Mouse (Mus musculus) myocyte (in vitro differentiated cells): Measurements from ENCODE around the gene Atp13a5. TPM values are rescaled to one million over a fixed set of nuclear protein-coding genes. Genes with fewer than 3 reads are reported as not detected.

Experiments used
- H3K27me3 ChIP-seq: one replicate; pipeline ENCODE4 v1.6.1; 2011; ENCODE audit not compliant: control insufficient read depth, insufficient read depth, insufficient read length
- H3K36me3 ChIP-seq: one replicate; pipeline ENCODE4 v1.6.1; 2011; ENCODE audit not compliant: control insufficient read depth, insufficient read depth
- H3K4me2 ChIP-seq: one replicate; pipeline ENCODE4 v1.6.1; 2011; ENCODE audit warnings: low read depth, control low read depth
- H3K4me3 ChIP-seq: one replicate; pipeline ENCODE4 v1.5.1; 2011; ENCODE audit warnings: mild to moderate bottlenecking, control low read depth, moderate library complexity
- H3K79me2 ChIP-seq: one replicate; pipeline ENCODE4 v1.6.1; 2011; ENCODE audit not compliant: control insufficient read depth, insufficient read depth
- H3ac ChIP-seq: one replicate; pipeline ENCODE4 v1.6.1; 2011; ENCODE audit not compliant: control insufficient read depth, insufficient read length
- CEBPB ChIP-seq: IDR thresholded peaks from 2 replicates; pipeline ENCODE4 v1.6.1; 2011; ENCODE audit warnings: mild to moderate bottlenecking, moderate library complexity; ENCODE audit not compliant: poor library complexity, insufficient read depth, severe bottlenecking
- E2F4 ChIP-seq: IDR thresholded peaks from one replicate; pipeline ENCODE4 v1.6.1; 2011; ENCODE audit warnings: mild to moderate bottlenecking, control low read depth, moderate library complexity; ENCODE audit not compliant: insufficient read depth
- MAX ChIP-seq: IDR thresholded peaks from one replicate; pipeline ENCODE4 v1.6.1; 2011; ENCODE audit warnings: low read depth, mild to moderate bottlenecking, control low read depth
- MYOD1 ChIP-seq, 3 experiments: IDR thresholded peaks; one replicate each; pipeline ENCODE4 v1.6.1; 2011; ENCODE audit warnings: control low read depth in 2 of 3, low read depth in 2 of 3, mild to moderate bottlenecking in 2 of 3, moderate library complexity in 1 of 3; ENCODE audit not compliant: insufficient read length in 2 of 3, control insufficient read depth in 1 of 3
- MYOG ChIP-seq, 3 experiments: IDR thresholded peaks; one replicate each; pipeline ENCODE4 v1.6.1; 2011; ENCODE audit warnings: control low read depth in 2 of 3, low read depth in 2 of 3, mild to moderate bottlenecking in 2 of 3; ENCODE audit not compliant: insufficient read length in 2 of 3, control insufficient read depth in 1 of 3, insufficient read depth in 1 of 3
- POLR2A ChIP-seq: IDR thresholded peaks from one replicate; pipeline ENCODE4 v1.6.1; 2011; ENCODE audit warnings: low read depth, mild to moderate bottlenecking, control low read depth, moderate library complexity; ENCODE audit not compliant: insufficient read length
- POLR2AphosphoS2 ChIP-seq: IDR thresholded peaks from one replicate; pipeline ENCODE4 v1.6.1; 2011; ENCODE audit warnings: low read depth, control low read depth; ENCODE audit not compliant: insufficient read length
- REST ChIP-seq: IDR thresholded peaks from one replicate; pipeline ENCODE4 v1.6.1; 2011; ENCODE audit warnings: mild to moderate bottlenecking, control low read depth, moderate library complexity; ENCODE audit not compliant: insufficient read depth, insufficient read length
- SRF ChIP-seq: IDR thresholded peaks from one replicate; pipeline ENCODE4 v1.6.1; 2011; ENCODE audit warnings: low read depth; ENCODE audit not compliant: control insufficient read depth, insufficient read length
- TCF12 ChIP-seq: IDR thresholded peaks from one replicate; pipeline ENCODE4 v1.6.1; 2011; ENCODE audit warnings: mild to moderate bottlenecking, control low read depth; ENCODE audit not compliant: poor library complexity, insufficient read depth, severe bottlenecking
- TCF3 ChIP-seq: IDR thresholded peaks from one replicate; pipeline ENCODE4 v1.6.1; 2011; ENCODE audit warnings: low read depth, control low read depth; ENCODE audit not compliant: insufficient read length
- USF1 ChIP-seq: IDR thresholded peaks from one replicate; pipeline ENCODE4 v1.6.1; 2011; ENCODE audit warnings: low read depth, mild to moderate bottlenecking, control low read depth, moderate library complexity
- polyA plus RNA-seq: library from polyadenylated mRNA; unstranded; fragments of >200 nt; fragmentation: generic; extraction: Trizol; gene quantifications from one replicate; pipeline ENCODE4 v1.2.1, GENCODE M21; 2012; ENCODE audit warnings: missing spikeins

Gene Atp13a5
- polyA plus RNA-seq, 1 experiment: 0.18 TPM

DNA sequence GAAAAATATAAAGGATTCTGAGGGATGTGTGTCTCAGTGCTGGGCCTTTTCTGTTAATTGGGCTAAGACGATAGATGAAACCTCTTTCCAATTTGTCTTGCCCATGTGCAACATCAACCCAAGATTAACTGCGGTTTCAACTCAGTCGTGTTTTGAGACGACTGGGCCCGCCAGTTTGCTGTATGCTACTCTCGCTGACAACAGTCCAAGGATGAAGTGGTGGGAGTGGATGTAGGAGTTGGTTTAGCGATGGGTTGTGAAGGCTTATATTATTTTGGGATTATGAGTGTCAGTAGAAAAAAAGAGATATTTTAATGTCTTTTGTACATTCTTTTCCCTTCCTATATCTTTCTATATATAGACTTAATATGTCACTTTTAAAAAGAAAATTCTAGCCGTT, 3.9 kb downstream of the Atp13a5 start:
- Histone ChIP-seq H3K36me3 (no peaks in the 10 kb centered on the region), H3K79me2 (no peaks in the 10 kb centered on the region), H3K4me2 (no peak overlapping the region), H3K27me3 (no peaks in the 10 kb centered on the region), H3K4me3 (no peak overlapping the region), H3ac (no peak overlapping the region)
- TF ChIP-seq E2F4 (no peak), POLR2AphosphoS2 (no peak), USF1 (no peak), REST (no peak), POLR2A (no peak)

DNA sequence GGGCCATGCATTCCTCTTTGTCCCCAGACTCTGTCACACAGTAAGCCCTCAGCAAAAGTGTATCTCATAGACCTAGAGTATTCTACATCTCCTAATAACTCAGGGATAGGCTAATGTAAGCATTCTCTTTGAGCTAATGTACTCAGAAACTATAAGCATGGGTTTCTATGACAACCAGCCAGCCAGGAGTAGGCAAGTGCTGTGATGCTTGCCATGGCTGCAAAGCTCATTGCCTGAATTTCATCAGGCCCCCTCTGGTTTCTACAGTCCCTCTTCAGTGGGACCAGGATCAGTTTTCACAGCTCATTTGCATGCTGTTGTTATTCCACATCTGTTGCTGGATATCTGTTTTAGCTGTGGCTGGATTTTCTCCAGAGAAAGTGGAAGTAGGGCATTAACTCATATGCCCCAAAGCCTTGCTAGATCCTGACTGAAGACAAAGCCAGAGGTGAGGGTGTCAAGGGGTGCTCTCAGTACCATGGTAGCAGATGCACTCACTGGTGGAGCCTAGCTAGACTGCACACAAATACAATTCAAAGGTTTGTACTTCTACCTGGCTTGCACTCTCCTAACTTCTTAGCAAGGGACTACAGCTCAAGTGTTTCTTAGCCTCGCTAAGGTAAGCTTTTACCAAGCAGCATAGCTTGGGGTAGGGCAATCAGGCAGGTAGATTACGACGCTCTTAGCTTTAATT, 47.0 kb downstream of the Atp13a5 start:
- TF ChIP-seq TCF12 (no peak), REST (no peak), E2F4 (no peak), POLR2AphosphoS2 (no peak), CEBPB (no peak), MAX (no peak), SRF (no peak), TCF3 (no peak), USF1 (no peak), POLR2A (no peak), MYOD1 (IDR thresholded peaks at IDR 0.05; ENCODE audit: control insufficient read depth in 1 of 3, insufficient read length in 2 of 3, low read depth in 2 of 3) (no peak), MYOG (IDR thresholded peaks at IDR 0.05; ENCODE audit: control insufficient read depth in 1 of 3, insufficient read depth in 1 of 3, insufficient read length in 2 of 3, low read depth in 2 of 3) (no peak)
- no peaks in the 10 kb centered on the region for H3K79me2 ChIP-seq
- H3K27me3 ChIP-seq: no peaks in the 10 kb centered on the region
- H3K36me3 ChIP-seq: no peaks in the 10 kb centered on the region
- H3ac ChIP-seq: no peak overlapping the region
- no peak overlapping the region for H3K4me3 ChIP-seq
- H3K4me2 ChIP-seq: no peak overlapping the region

- Histone ChIP-seq H3K4me3 (no peak overlapping the region), H3K79me2 (no peaks in the 10 kb centered on the region), H3K27me3 (no peaks in the 10 kb centered on the region), H3K4me2 (no peak overlapping the region), H3K36me3 (no peaks in the 10 kb centered on the region), H3ac (no peak overlapping the region)
- no peak for TF ChIP-seq POLR2A
- TF ChIP-seq MAX: no peak
- no peak for TF ChIP-seq E2F4
- TF ChIP-seq POLR2AphosphoS2: no peak
- TF ChIP-seq MYOD1 (IDR thresholded peaks at IDR 0.05; ENCODE audit: control insufficient read depth in 1 of 3, insufficient read length in 2 of 3, low read depth in 2 of 3): no peak
- TF ChIP-seq USF1: no peak
- TF ChIP-seq CEBPB: no peak
- TF ChIP-seq TCF3: no peak
- no peak for TF ChIP-seq TCF12
- TF ChIP-seq MYOG (IDR thresholded peaks at IDR 0.05; ENCODE audit: control insufficient read depth in 1 of 3, insufficient read depth in 1 of 3, insufficient read length in 2 of 3, low read depth in 2 of 3): no peak
- TF ChIP-seq SRF: no peak
- no peak for TF ChIP-seq REST
Observed at GRCm38 (mm10) chr16:29330948-29331347, 47.6 kb downstream of the Atp13a5 start.

DNA sequence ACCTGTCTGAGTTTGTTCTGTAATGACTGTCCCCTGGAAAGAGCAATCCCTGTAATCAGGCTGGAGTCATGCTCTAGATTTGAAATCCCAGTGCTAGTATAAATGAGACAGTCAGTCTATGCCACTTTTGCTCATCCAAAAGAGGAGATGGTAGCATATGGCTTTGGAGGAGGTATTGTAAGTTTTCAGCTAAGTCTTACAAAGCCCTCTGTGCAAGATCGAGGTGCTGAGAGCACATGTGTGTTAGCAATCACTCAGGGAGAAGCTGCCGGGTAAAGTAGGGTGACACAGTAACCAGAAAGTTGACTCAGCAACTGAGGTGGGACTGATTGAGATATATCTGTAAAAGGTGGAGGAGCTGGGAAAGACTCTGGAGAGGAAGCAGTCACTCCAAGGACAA, 49.3 kb downstream of the Atp13a5 start:
- no peak overlapping the region for H3ac ChIP-seq
- TF ChIP-seq POLR2A (no peak), POLR2AphosphoS2 (no peak), MAX (no peak), MYOG (IDR thresholded peaks at IDR 0.05; ENCODE audit: control insufficient read depth in 1 of 3, insufficient read depth in 1 of 3, insufficient read length in 2 of 3, low read depth in 2 of 3) (no peak), USF1 (no peak), TCF12 (no peak), REST (no peak), MYOD1 (IDR thresholded peaks at IDR 0.05; ENCODE audit: control insufficient read depth in 1 of 3, insufficient read length in 2 of 3, low read depth in 2 of 3) (no peak), SRF (no peak), TCF3 (no peak), E2F4 (no peak), CEBPB (no peak)

DNA sequence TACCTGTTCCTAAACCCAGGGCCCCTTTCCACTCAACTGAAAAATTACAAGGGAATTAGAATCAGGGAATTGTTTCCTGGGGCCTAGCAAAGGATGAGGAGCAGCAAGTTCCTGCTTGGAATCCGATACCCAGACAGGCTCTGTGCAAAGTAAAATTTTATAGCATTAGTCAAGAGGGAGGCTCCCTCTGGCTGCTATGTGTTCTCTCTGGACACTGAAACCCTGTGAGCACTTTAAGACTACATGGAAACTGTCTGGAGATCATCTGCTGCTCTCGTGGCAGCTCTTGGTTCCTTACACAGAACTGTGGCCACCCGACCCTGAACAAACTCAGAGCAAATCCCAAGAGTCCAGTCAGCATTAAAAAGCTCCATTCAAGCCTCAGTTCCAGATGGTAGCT, 50.6 kb downstream of the Atp13a5 start:
- Histone ChIP-seq H3K36me3 (no peaks in the 10 kb centered on the region), H3K4me3 (no peak overlapping the region), H3K27me3 (no peaks in the 10 kb centered on the region), H3K4me2 (no peak overlapping the region), H3K79me2 (no peaks in the 10 kb centered on the region), H3ac (no peak overlapping the region)
- TF ChIP-seq REST (no peak), USF1 (no peak), MAX (no peak), POLR2AphosphoS2 (no peak), SRF (no peak), CEBPB (no peak), MYOG (IDR thresholded peaks at IDR 0.05; ENCODE audit: control insufficient read depth in 1 of 3, insufficient read depth in 1 of 3, insufficient read length in 2 of 3, low read depth in 2 of 3) (no peak), MYOD1 (IDR thresholded peaks at IDR 0.05; ENCODE audit: control insufficient read depth in 1 of 3, insufficient read length in 2 of 3, low read depth in 2 of 3) (no peak), TCF12 (no peak), POLR2A (no peak), TCF3 (no peak), E2F4 (no peak)

More for the DNA sequence above, 49.3 kb downstream of the Atp13a5 start:
- Histone ChIP-seq H3K79me2 (no peaks in the 10 kb centered on the region), H3K36me3 (no peaks in the 10 kb centered on the region), H3K4me3 (no peak overlapping the region), H3K4me2 (no peak overlapping the region), H3K27me3 (no peaks in the 10 kb centered on the region)
